Mouse (Mus musculus) MEL (cell line): ENCODE measurements around the gene Cdhr4. TPM values are rescaled to one million over a fixed set of nuclear protein-coding genes. Genes with fewer than 3 reads are reported as not detected.

Experiments used
- DNase-seq: peaks from one replicate; pipeline ENCODE4 v3.0.0; 2011; ENCODE audit warnings: low read depth, low spot score
- H3K27ac ChIP-seq: 2 replicates; pipeline ENCODE4 v1.5.1; 2012; ENCODE audit warnings: low read depth, mild to moderate bottlenecking, control low read depth, low read length, moderate library complexity; ENCODE audit not compliant: control insufficient read depth
- H3K27me3 ChIP-seq, 2 experiments: fragments of 150-350 bp in 1 of 2; sonication (generic) in 1 of 2; 2 replicates each; pipeline ENCODE4 v1.6.1; 2012; ENCODE audit warnings: low read length in 2 of 2, mild to moderate bottlenecking in 2 of 2, improper control_type of control experiment in 1 of 2, moderate library complexity in 1 of 2; ENCODE audit not compliant: insufficient read depth in 2 of 2, control insufficient read depth in 1 of 2
- H3K36me3 ChIP-seq, 2 experiments: 2 replicates each; pipeline ENCODE4 v1.6.1; 2012 to 2014; ENCODE audit warnings: low read length in 2 of 2, improper control_type of control experiment in 1 of 2, inconsistent platforms in 1 of 2, mild to moderate bottlenecking in 1 of 2; ENCODE audit not compliant: insufficient read depth in 2 of 2, control insufficient read depth in 1 of 2
- H3K4me1 ChIP-seq, 2 experiments: fragments of 150-350 bp in 1 of 2; sonication (generic) in 1 of 2; 2 replicates each; pipeline ENCODE4 v1.6.1; 2012; ENCODE audit warnings: low read length in 2 of 2, improper control_type of control experiment in 1 of 2, mild to moderate bottlenecking in 1 of 2; ENCODE audit not compliant: insufficient read depth in 2 of 2, control insufficient read depth in 1 of 2
- H3K4me3 ChIP-seq, 2 experiments: fragments of 150-350 bp in 1 of 2; sonication (generic) in 1 of 2; 2 replicates each; pipeline ENCODE4 v1.5.1; 2012; ENCODE audit warnings: low read depth in 2 of 2, low read length in 2 of 2, mild to moderate bottlenecking in 2 of 2, moderate library complexity in 2 of 2, control low read depth in 1 of 2, improper control_type of control experiment in 1 of 2; ENCODE audit not compliant: control insufficient read depth in 1 of 2, insufficient read depth in 1 of 2
- H3K79me2 ChIP-seq: 2 replicates; pipeline ENCODE4 v1.6.1; 2012; ENCODE audit warnings: mild to moderate bottlenecking, low read length, moderate library complexity; ENCODE audit not compliant: control insufficient read depth, poor library complexity, insufficient read depth
- H3K9ac ChIP-seq: 2 replicates; pipeline ENCODE4 v1.6.1; 2012; ENCODE audit warnings: low read depth, mild to moderate bottlenecking, control low read depth, low read length, moderate library complexity; ENCODE audit not compliant: control insufficient read depth, poor library complexity, severe bottlenecking
- H3K9me3 ChIP-seq: fragments of 150-350 bp; sonication (generic); replicated peaks from 2 replicates; pipeline ENCODE4 v1.6.1; 2012; ENCODE audit warnings: mild to moderate bottlenecking, low read length, improper control_type of control experiment, moderate library complexity; ENCODE audit not compliant: insufficient read depth
- BHLHE40 ChIP-seq: IDR thresholded peaks from 2 replicates; pipeline ENCODE4 v1.6.1; 2012; ENCODE audit warnings: low read depth, mild to moderate bottlenecking, inconsistent platforms, low read length, improper control_type of control experiment, borderline replicate concordance
- CHD1 ChIP-seq: IDR thresholded peaks from 2 replicates; pipeline ENCODE4 v1.6.1; 2012; ENCODE audit warnings: low read depth, mild to moderate bottlenecking, inconsistent platforms, low read length, improper control_type of control experiment
- CHD2 ChIP-seq: IDR thresholded peaks from 2 replicates; pipeline ENCODE4 v1.6.1; 2011; ENCODE audit warnings: low read length, improper control_type of control experiment
- CTCF ChIP-seq, 3 experiments: IDR thresholded peaks in 2 of 3; conservative IDR thresholded peaks in 1 of 3; 2 replicates each; pipeline ENCODE4 v1.5.1; 2011 to 2012; ENCODE audit warnings: low read length in 3 of 3, low read depth in 2 of 3, mild to moderate bottlenecking in 2 of 3, improper control_type of control experiment in 1 of 3, inconsistent platforms in 1 of 3, mixed read lengths in 1 of 3, moderate library complexity in 1 of 3; ENCODE audit not compliant: control insufficient read depth in 1 of 3, insufficient read depth in 1 of 3, poor library complexity in 1 of 3, severe bottlenecking in 1 of 3
- ETS1 ChIP-seq: IDR thresholded peaks from 2 replicates; pipeline ENCODE4 v1.6.1; 2012; ENCODE audit warnings: low read depth, mild to moderate bottlenecking, inconsistent platforms, low read length, improper control_type of control experiment, moderate library complexity
- GATA1 ChIP-seq: IDR thresholded peaks from 2 replicates; pipeline ENCODE4 v1.6.1; 2011; ENCODE audit warnings: low read depth, low read length, improper control_type of control experiment
- HCFC1 ChIP-seq: IDR thresholded peaks from 2 replicates; pipeline ENCODE4 v1.6.1; 2012; ENCODE audit warnings: low read depth, mild to moderate bottlenecking, inconsistent platforms, low read length, improper control_type of control experiment, moderate library complexity
- JUND ChIP-seq: IDR thresholded peaks from 2 replicates; pipeline ENCODE4 v1.6.1; 2011; ENCODE audit warnings: low read depth, mild to moderate bottlenecking, improper control_type of control experiment, low read length
- KAT2A ChIP-seq: conservative IDR thresholded peaks from 2 replicates; pipeline ENCODE4 v1.6.1; 2012; ENCODE audit warnings: low read depth, low read length, improper control_type of control experiment, inconsistent platforms
- MAX ChIP-seq: IDR thresholded peaks from 2 replicates; pipeline ENCODE4 v1.6.1; 2011; ENCODE audit warnings: low read length, improper control_type of control experiment
- MAZ ChIP-seq: IDR thresholded peaks from 2 replicates; pipeline ENCODE4 v1.6.1; 2012; ENCODE audit warnings: low read depth, mild to moderate bottlenecking, inconsistent platforms, low read length, improper control_type of control experiment
- MEF2A ChIP-seq: IDR thresholded peaks from 2 replicates; pipeline ENCODE4 v1.6.1; 2014; ENCODE audit warnings: low read depth, mild to moderate bottlenecking, inconsistent platforms, low read length, improper control_type of control experiment; ENCODE audit not compliant: poor library complexity, insufficient replicate concordance, severe bottlenecking; ENCODE audit errors: extremely low read depth
- MXI1 ChIP-seq: IDR thresholded peaks from 2 replicates; pipeline ENCODE4 v1.6.1; 2011; ENCODE audit warnings: mild to moderate bottlenecking, low read depth, low read length, improper control_type of control experiment
- MYB ChIP-seq: IDR thresholded peaks from 2 replicates; pipeline ENCODE4 v1.6.1; 2011; ENCODE audit warnings: mild to moderate bottlenecking, low read depth, low read length, improper control_type of control experiment
- NELFE ChIP-seq: IDR thresholded peaks from 2 replicates; pipeline ENCODE4 v1.6.1; 2011; ENCODE audit warnings: low read depth, low read length, improper control_type of control experiment
- POLR2A ChIP-seq, 2 experiments: IDR thresholded peaks; 2 replicates each; pipeline ENCODE4 v1.6.1; 2011 to 2012; ENCODE audit warnings: low read length in 2 of 2, mild to moderate bottlenecking in 2 of 2, control low read depth in 1 of 2, improper control_type of control experiment in 1 of 2, low read depth in 1 of 2, moderate library complexity in 1 of 2; ENCODE audit not compliant: control insufficient read depth in 1 of 2, insufficient read depth in 1 of 2, poor library complexity in 1 of 2
- SIN3A ChIP-seq: IDR thresholded peaks from 2 replicates; pipeline ENCODE4 v1.6.1; 2012; ENCODE audit warnings: low read length, improper control_type of control experiment, inconsistent platforms
- SMC3 ChIP-seq: IDR thresholded peaks from 2 replicates; pipeline ENCODE4 v1.6.1; 2011; ENCODE audit warnings: low read depth, low read length, improper control_type of control experiment
- TCF12 ChIP-seq: IDR thresholded peaks from 2 replicates; pipeline ENCODE4 v1.6.1; 2014; ENCODE audit warnings: low read depth, mild to moderate bottlenecking, inconsistent platforms, low read length, improper control_type of control experiment, moderate library complexity
- UBTF ChIP-seq: IDR thresholded peaks from 2 replicates; pipeline ENCODE4 v1.6.1; 2012; ENCODE audit warnings: low read depth, mild to moderate bottlenecking, inconsistent platforms, low read length, improper control_type of control experiment, moderate library complexity, borderline replicate concordance; ENCODE audit not compliant: insufficient read depth
- ZC3H11A ChIP-seq: IDR thresholded peaks from 2 replicates; pipeline ENCODE4 v1.6.1; 2012; ENCODE audit warnings: low read depth, mild to moderate bottlenecking, inconsistent platforms, low read length, improper control_type of control experiment
- ZMIZ1 ChIP-seq: IDR thresholded peaks from 2 replicates; pipeline ENCODE4 v1.6.1; 2012; ENCODE audit warnings: low read depth, mild to moderate bottlenecking, inconsistent platforms, low read length, improper control_type of control experiment, moderate library complexity
- polyA plus RNA-seq, 2 experiments: library from polyadenylated mRNA; stranded (reverse) in 1 of 2; unstranded in 1 of 2; fragments of >175 nt in 1 of 2; fragments of >200 nt in 1 of 2; gene quantifications; 2 replicates each; pipeline versions ENCODE4 v1.2.1 to v1.2.4; 2012; ENCODE audit warnings: low replicate concordance in 2 of 2, low read depth in 1 of 2; ENCODE audit not compliant: insufficient read length in 2 of 2, insufficient read depth in 1 of 2, missing spikeins in 1 of 2
- total RNA-seq: library from RNA; depleted of rRNA; stranded (reverse); fragments of 300-350 nt; gene quantifications from 2 replicates; pipeline ENCODE4 v1.2.3, GENCODE M21; 2012

Gene Cdhr4
- total and polyA plus RNA-seq, 3 experiments = 1.5 to 4.4 TPM; not detected in 1

DNA sequence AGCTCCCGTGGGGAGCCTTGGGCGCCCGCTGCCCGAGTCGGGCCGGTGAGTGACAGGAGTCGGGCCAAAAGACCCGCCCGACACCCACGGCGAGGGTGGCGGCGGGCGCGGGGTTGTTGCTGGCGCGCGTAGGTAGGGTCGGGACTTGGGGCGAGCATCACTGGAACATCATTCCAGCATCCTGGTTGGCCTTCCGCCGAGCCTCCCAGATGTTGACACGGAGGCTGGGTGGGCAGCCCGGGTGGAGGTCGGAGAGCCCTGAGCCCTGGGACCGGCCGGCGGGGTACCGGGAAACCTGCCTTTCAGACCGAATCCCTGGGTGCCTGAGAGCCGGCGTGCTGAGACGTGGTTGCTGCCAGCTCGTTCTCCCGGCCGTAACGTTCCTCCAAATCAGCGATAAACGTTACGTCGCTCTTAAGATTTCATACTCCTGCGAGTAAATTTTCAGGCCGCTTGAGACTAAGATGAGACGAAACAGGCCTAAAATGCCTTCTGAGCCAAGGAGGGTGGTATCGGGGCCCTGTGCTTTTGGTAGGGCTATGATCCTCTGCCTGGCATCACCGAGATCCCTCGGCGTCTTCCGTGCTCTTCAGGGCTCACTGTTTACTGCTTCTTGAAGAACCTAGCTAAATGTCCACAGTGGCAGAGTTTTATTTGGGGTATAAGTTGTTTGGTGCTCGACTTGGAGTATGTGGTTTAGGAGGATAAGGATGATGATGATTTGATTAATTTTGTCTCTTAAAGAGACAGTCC lies 10.7 kb downstream of the Cdhr4 start:
- Histone ChIP-seq H3K27me3 (no peaks in the 10 kb centered on the region), H3K4me1 (peaks cover 6 to 13% of the 10 kb centered on the region in 2 experiments), H3K9ac (peak overlapping the region; percentile 91), H3K4me3 (peak overlapping the region; percentile 86 to 93), H3K27ac (peak overlapping the region; percentile 65), H3K79me2 (peaks cover 43% of the 10 kb centered on the region), H3K9me3 (no peaks in the 10 kb centered on the region), H3K36me3 (peaks cover 0 to 17% of the 10 kb centered on the region in 2 experiments; a peak in 3 of 4 replicates)
- peak; percentile 68 for DNase-seq
- TF ChIP-seq SMC3 (0 out of 2 replicates have a peak, but pooled peaks have one; percentile 12), ZMIZ1 (0 out of 2 replicates have a peak, but pooled peaks have one; percentile 39), MAZ (0 out of 2 replicates have a peak, but pooled peaks have one; percentile 16), CHD1 (0 out of 2 replicates have a peak, but pooled peaks have one; percentile 85), SIN3A (peak; percentile 32; the same call in 1 of the 2 replicates), JUND (no peak), BHLHE40 (no peak), CTCF (IDR thresholded peaks at IDR 0.05 in 2 of 3, conservative IDR thresholded peaks at IDR 0.05 in 1 of 3; ENCODE audit: control insufficient read depth in 1 of 3, insufficient read depth in 1 of 3, low read depth in 2 of 3, low read length in 3 of 3, poor library complexity in 1 of 3, severe bottlenecking in 1 of 3) (no peak), MXI1 (peak; percentile 58), MAX (peak; percentile 15; the same call in 1 of the 2 replicates), ETS1 (no peak), CHD2 (no peak), POLR2A (IDR thresholded peaks at IDR 0.05; ENCODE audit: control insufficient read depth in 1 of 2, insufficient read depth in 1 of 2, low read depth in 1 of 2, low read length in 2 of 2, poor library complexity in 1 of 2) (no peak; a peak in 1 of 4 replicates), HCFC1 (peak; percentile 50)

GRCm38 (mm10) chr9:108003531-108003890 lies 11.2 kb downstream of the Cdhr4 start:
- TF ChIP-seq MEF2A (no peak; the same call in 1 of the 2 replicates), MXI1 (no peak; the same call in 1 of the 2 replicates), ZMIZ1 (no peak), HCFC1 (no peak), NELFE (0 out of 2 replicates have a peak, but pooled peaks have one; percentile 17), KAT2A (no peak), TCF12 (0 out of 2 replicates have a peak, but pooled peaks have one; percentile 7), ZC3H11A (no peak), GATA1 (no peak), MYB (no peak), UBTF (no peak)
- peak overlapping the region; percentile 91 for H3K9ac ChIP-seq
- H3K79me2 ChIP-seq = peaks cover 47% of the 10 kb centered on the region
- no peaks in the 10 kb centered on the region for H3K9me3 ChIP-seq
- peaks cover 0 to 18% of the 10 kb centered on the region in 2 experiments; a peak in 3 of 4 replicates for H3K36me3 ChIP-seq
- peaks cover 8 to 13% of the 10 kb centered on the region in 2 experiments for H3K4me1 ChIP-seq
- no peaks in the 10 kb centered on the region for H3K27me3 ChIP-seq
- H3K27ac ChIP-seq = peak overlapping the region; percentile 65
- no peak for DNase-seq
- peak overlapping the region; percentile 86 to 93 for H3K4me3 ChIP-seq
